Mouse (Mus musculus): ENCODE data around the gene Gpc6.

Gene Gpc6

DNA sequence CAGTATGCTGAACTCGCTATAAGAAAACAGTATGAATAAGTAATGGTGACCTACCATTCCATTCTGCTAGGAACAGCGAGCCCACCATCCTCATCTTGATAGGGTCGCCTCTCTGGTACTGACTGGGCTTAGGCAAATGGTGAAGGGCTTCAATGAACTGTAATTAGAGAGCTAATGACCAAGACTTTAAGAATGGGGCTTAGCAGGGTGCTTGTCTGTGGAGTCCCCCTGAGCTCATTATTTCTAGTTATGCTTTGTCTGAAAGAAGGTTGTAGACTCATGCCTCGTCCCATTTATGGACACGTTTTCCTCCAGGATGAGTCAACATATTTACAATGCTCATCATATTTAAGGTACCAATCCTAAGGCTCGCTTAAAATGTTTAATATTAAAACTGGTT lies 313.1 kb downstream of the Gpc6 start:
- no peak for DNase-seq (ENCODE audit: low read depth, low spot score)

DNA sequence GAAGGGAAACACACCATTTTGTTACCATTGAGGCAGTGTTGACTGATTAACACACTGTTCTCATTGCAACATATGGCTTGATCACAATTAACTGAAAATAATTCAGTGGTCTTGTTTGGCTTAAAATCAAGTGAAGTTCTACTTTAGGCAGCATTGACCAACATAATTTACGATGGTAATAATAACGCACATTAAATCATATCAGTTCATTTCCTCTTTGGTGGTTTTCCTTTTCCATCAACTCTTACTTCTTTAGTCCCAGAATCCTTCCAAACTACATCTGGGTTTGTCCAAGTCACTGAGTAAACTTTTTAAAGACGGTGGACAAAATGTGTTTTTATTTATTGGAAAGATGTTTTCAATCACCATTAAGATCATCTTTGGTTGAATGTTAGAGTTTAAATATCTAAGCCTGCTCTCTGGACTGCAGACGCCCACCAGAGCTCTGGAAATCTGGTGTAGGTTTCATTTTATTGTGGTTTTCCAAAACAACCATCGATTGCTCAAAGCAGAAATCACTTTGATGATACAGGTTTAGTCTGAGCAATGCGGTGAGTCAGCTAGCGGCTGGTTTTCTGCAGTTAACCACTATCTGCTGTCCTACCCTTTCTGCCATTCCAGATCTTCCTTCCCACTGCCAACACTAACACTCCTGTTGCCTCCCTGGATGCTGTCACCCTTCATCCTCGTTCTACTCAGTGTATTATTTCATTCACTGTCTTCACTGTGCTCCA lies 314.7 kb downstream of the Gpc6 start:
- DNase-seq (ENCODE audit: low read depth, low spot score) = no peak

DNA sequence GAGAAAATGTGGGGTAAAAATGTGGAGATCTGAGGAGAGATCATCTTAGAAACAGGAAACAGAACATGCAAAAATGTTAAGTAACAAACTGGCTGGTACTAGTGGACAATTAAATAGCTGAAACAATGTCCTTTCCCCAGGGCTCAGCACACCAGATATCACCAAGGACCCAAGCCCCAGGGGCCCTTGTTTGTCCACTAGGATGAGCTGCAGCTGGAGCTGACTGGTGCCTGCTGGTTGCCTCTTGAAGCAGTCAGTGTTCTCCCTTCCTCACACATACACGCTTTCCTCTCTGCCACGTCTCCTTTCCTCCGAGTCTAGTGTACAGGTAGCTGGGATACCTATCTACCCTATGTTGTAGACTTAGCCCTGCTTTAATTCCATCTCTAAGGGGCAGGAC lies 320.5 kb downstream of the Gpc6 start:
- DNase-seq (ENCODE audit: low read depth, low spot score) = no peak

DNA sequence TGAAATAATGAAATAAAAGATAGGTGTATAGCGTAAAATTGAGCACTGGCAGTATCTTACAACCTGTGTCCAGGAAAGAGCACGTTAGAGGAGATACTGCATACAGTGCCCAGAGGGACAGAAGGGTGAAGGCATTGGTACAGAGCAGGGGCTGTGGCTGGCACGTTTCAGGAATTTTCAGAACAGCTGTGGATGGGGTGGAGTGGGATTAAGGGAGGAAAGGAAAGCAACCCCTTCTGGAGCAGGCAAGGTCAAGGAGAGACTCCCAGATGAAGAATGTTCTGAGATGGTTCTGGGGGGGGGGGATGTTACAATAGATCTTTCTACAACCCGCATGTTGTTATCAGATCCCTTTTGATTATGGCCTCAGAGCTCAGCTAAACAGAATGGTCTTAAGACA lies 331.1 kb downstream of the Gpc6 start:
- DNase-seq (ENCODE audit: low read depth, low spot score) = no peak

DNA sequence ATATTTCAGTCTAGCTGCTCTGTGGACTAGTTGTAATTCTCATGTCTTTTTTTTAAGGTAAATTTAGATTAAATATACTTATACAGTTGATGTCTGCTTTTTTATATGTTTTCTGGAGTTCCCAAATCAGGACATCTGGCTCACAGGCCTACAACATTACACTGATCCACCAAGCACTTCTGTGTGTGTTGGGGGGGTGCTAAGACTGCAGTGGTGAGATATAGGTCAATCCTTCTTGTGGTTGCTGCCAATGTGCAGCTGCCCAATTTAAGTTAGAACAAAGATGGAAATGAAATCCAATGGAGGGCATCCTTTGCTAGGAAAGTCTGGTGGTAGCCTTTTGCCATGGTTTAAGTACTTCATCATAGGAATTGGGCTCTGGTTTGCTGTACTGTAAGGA lies 340.5 kb downstream of the Gpc6 start:
- DNase-seq (ENCODE audit: low read depth, low spot score) = no peak

GRCm38 (mm10) chr14:117267823-117268601 lies 342.9 kb downstream of the Gpc6 start:
- no peak for DNase-seq (ENCODE audit: low read depth, low spot score)

DNA sequence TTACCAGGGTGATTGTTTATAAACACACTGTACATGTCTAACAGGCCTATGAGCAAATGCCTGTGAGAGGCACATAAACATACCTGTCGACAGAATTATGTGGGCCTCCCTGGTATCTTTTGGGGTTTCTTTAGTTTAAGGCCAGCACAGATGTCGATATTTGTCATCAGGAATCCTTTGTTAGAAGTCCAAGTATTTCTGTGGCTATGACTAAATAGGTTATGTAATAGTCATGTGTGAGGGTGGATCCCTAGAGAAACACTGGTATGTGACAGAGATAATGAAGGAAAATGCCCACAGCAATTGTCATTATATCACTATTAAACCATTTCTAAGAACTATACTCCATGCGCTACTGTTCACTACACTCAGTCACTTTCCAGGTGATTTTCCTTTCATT lies 358.5 kb downstream of the Gpc6 start:
- no peak for DNase-seq (ENCODE audit: low read depth, low spot score)

- no peak for DNase-seq (ENCODE audit: low read depth, low spot score)
These were observed 368.6 kb downstream of the Gpc6 start for GRCm38 (mm10) chr14:117293746-117294145.

DNA sequence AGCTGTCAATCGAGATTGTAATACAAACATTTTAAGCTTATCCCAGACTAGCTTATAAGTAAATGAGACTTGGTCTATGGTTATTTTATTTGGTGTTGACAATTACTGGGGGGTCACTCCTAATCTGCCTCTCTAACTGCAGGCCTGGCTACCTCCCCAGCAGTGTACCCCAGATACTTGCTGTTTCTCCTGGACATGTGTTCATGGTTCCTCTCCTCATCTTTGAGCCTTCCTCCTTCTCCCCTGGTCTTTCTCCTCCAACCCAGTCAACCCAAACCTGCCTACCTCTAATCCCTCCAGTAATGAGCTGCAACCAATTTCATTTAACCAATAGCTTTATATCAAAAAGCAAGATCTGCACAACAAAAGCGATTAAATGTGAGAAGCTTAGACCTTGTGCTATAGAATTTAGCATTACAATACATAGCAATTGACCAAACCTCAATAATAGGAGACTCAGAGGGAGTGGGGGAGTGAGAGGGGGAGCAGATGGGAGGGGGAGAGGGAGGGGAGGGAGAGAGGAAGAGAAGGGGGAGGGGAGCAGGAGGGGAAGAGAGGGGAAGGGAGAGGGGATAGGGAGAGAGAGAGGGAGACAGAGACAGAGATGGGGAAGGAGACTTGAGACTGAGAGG lies 371.2 kb downstream of the Gpc6 start:
- DNase-seq (ENCODE audit: low read depth, low spot score) = no peak

DNA sequence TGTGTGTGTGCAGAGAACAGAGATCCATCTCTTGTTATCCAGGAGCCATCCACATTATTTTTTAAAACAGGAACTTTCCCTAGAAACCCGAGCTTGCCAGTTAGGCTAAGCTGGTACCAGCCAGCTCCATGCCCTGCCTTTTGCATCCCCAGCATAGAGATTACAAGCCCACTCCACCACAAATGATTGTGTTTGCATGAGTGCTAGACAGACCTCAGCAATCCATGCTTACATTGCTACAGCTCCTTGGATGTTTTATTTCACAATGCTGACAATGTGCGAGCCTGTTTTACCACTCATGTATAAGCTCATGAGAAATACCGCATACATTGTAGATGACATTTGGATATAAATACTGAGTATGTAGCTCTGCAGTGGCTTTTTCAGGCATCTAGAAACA lies 375.9 kb downstream of the Gpc6 start:
- no peak for DNase-seq (ENCODE audit: low read depth, low spot score)

DNA sequence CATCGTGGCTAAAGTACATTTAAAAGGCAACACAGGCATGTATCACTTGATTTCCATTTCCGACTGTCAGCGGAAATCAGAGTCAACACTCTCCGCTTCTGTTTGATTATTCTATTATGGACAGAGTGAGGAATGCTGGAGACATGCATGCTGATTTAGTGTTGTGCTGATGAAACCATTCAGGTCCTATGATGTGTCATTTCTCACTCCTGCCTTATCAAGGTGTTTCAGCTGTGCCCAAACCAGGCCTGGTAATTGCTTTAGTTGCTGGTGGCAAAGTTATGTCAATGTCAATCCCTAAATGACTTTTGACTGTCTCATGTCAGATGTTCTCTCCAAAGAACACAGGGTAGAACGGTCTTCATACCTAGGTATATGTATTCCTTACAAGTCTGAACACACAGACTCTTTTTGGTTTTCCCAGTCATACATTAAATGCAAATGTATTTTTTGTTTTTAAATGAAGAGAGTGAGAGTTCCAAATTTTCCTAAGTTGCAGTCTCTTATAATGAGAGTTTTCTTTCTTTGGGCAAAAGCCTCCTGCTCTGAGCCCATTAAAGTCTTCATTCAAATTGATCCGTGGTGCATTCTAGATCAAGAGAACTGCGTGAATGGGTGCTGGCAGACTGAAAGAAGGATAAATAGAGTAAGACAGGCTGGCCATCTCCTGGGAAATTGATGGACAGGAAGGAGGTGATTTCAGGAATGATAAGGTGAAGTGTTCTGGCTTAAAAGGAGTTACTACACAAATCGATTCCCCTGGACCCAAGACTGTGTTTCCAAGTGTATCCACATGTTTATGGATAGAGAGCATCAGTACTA lies 379.0 kb downstream of the Gpc6 start:
- DNase-seq (ENCODE audit: low read depth, low spot score) = no peak

DNA sequence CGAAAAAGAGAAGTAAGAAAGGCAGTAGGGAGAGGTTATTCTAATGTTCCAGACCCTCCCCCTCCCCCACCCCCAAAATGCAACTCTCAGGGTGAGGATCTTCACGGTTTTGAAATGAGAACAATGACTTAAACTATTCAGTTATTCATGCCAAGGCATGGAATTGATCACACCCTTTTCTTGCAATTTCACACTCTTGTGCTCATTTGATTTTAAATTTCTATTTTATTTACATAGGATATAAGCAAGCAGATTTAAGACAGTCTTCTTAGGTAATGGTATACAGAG lies 379.6 kb downstream of the Gpc6 start:
- no peak for DNase-seq (ENCODE audit: low read depth, low spot score)

- no peak for DNase-seq (ENCODE audit: low read depth, low spot score)
These were observed 384.9 kb downstream of the Gpc6 start for GRCm38 (mm10) chr14:117309997-117310520.

DNA sequence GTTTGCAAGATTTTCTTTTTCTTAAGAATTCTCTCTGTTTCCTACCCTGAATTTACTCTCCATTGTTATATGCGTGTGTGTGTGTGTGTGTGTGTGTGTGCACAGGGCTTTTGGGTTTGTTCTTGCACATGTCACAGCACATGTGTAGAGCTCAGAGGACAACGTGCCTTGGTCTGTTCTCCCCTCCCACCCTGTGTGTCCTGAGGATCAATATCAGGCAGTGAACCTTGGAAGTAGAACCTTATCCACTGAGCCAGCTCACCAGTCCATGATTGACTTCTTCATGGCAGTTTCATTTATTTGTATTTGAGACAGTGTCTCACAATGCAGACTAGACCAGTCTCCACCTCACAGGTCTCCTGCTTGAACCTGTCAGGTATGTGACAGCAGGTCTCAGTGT lies 399.1 kb downstream of the Gpc6 start:
- no peak for DNase-seq (ENCODE audit: low read depth, low spot score)

GRCm38 (mm10) chr14:117332256-117332655 lies 407.1 kb downstream of the Gpc6 start:
- DNase-seq (ENCODE audit: low read depth, low spot score) = no peak

DNA sequence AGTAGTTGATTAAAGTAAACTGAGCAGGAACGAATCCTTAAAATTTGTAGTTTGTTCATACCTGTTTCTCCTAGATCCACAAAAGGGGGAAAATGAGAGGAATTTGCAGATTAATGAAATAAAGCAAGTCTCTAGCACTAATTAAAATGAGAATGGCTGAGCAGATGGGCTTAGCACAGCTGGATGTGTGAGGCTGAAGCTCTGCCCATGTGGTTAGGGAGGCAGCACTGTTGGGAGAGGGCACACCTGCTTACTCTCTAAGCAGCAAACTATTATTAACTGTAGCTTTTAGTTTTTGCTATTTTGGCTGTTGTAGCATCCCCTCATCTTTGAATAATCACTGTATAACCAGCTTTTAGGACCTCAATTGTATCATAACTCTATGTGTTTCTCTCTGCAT lies 412.2 kb downstream of the Gpc6 start:
- DNase-seq (ENCODE audit: low read depth, low spot score) = no peak

DNA sequence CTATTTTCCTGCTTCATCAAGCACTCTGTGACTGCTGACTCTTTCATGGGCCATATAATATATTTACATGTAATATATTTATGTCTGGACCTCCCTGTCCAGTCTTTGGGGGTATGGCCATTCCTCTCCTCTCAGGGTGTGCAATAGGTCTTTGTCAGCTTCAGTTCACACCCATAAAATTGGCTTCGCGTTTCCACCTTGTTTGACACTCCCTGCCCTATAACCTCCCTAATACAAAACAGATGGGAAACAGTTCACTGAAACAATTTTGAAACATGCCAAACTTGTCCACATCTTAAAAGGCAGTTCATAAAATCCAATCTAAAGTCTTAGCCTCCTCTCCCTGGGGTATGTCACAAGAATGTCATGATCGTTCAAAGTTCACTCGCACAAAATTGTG lies 415.4 kb downstream of the Gpc6 start:
- no peak for DNase-seq (ENCODE audit: low read depth, low spot score)

DNA sequence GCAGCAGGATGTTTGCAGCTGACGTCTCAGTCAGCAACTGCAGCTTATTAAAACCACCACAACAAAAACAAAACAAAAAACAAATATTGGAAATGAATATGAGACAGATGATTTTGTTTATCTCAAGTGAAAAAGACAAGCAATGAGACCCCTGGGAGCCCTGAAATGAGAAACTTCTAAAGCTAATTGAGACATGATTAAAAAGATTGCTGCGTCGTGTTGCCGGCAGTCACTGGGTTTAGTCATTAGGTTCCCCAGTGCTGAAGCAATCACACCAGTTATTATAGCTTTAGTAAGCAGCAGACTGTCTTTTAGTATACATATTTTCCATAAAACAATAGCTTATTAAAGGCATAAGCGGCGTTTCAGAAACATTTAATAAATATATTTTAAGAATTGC lies 419.4 kb downstream of the Gpc6 start:
- no peak for DNase-seq (ENCODE audit: low read depth, low spot score)

- no peak for DNase-seq (ENCODE audit: low read depth, low spot score)
These were observed 421.3 kb downstream of the Gpc6 start for GRCm38 (mm10) chr14:117346372-117346885.

DNA sequence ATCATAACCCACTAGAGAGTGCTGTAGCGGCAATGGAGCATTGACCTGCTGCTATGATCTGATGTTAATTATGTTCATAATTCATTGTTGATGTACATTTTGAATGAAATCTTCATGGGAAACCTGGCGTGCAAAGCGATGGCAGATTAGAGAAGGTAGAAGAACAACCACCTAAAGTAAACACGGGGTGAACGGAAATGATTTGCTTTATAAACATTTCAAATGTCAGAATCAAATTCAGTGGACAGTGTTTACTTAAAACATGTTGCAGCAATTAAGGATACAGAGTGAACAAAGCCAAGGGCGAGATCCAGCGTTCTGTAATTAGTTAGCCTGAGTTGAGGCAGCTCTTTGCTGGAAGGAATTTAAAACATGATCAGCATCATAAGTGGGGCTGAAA lies 426.2 kb downstream of the Gpc6 start:
- DNase-seq (ENCODE audit: low read depth, low spot score) = no peak

DNA sequence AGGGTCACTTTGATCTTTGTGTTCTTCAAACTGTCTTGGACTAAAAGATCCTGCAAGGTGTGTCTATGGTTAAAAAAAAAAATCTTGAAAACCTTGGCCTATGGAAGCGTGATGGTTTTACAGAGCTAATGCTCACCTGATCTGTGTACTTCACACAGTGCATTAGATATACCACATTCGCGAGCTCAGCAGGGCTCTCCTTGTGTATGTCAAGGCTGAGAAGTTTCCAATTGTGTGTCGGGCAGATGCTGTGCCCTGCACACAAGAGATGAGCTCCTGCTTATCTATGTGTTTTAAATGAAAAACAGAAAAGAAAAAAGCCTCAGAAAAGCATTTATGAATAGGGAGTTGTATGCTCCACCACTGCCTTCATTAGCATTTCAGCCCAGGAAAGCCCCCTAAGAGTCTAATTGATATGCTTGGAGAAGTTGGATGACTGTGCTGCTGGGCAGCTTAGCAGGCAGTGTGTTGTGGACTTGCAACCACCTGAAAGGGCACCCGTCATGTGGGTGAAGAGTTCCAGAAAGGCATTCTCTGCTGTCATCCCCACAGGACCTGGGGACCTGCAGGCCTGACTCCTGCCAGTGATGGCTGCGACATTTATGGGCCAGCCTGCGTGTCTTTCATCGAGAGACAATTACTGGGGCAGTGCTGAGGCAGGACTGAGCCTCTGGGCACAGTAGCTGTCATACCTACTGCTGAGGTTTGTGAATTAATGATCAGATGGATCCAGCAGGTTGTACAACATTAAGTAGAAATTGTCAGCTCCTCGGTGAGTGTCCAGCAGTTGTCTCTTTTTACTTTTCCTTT lies 436.2 kb downstream of the Gpc6 start:
- no peak for DNase-seq (ENCODE audit: low read depth, low spot score)

Data from WW6 (cell line).